Mouse (Mus musculus): ENCODE data around the gene Thsd4.

Gene Thsd4

DNA sequence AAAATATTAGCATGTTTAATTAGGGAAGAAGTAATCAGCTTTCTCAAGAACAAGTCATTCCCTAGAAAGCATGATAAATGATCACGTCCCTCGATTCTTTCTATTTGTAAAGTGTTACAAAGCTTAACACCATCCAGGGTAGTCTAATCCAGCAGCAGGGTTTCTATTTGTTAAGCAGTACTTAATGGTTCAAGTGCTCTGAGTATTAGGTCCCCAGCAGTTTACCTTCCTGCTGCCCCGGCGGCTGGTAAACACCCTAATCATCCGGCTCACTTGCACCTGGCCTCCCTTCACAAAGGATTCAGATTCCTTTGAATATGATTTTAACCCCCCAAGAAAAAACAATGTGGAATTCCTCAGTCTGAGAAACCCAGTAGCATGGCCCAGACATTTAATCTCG, 326.9 kb downstream of the Thsd4 start:
- DNase-seq = no peak

GRCm38 (mm10) chr9:60192321-60192720, 329.5 kb downstream of the Thsd4 start:
- DNase-seq = no peak

GRCm38 (mm10) chr9:60187437-60187836, 334.4 kb downstream of the Thsd4 start:
- DNase-seq = no peak

DNA sequence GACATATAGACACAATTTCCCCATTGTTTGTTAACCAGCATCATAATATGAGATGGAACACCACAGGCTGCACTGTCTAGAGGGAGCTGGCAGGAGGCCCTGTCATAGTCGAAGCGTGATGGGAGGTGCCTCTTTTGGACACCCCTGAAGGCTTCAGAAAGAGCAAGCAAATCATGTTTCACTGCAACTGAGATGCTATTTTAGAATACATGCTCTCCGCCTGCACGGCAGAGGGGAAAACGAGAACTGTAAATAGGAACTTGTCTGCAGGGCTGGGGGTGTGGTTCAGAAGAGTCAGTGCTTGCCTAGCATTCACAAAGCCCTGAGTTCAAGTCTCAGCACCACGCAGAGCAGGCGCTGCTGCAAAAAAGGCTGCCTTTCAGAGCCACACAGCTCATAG, 334.9 kb downstream of the Thsd4 start:
- DNase-seq = no peak

- no peak for DNase-seq
These were observed 337.8 kb downstream of the Thsd4 start for GRCm38 (mm10) chr9:60184083-60184482.

GRCm38 (mm10) chr9:60182371-60182770, 339.5 kb downstream of the Thsd4 start:
- no peak for DNase-seq

GRCm38 (mm10) chr9:60180936-60181335, 340.9 kb downstream of the Thsd4 start:
- DNase-seq = no peak

- no peak for DNase-seq
These were observed 341.7 kb downstream of the Thsd4 start for GRCm38 (mm10) chr9:60180114-60180513.

- DNase-seq = no peak
These were observed 345.5 kb downstream of the Thsd4 start for GRCm38 (mm10) chr9:60176311-60176710.

DNA sequence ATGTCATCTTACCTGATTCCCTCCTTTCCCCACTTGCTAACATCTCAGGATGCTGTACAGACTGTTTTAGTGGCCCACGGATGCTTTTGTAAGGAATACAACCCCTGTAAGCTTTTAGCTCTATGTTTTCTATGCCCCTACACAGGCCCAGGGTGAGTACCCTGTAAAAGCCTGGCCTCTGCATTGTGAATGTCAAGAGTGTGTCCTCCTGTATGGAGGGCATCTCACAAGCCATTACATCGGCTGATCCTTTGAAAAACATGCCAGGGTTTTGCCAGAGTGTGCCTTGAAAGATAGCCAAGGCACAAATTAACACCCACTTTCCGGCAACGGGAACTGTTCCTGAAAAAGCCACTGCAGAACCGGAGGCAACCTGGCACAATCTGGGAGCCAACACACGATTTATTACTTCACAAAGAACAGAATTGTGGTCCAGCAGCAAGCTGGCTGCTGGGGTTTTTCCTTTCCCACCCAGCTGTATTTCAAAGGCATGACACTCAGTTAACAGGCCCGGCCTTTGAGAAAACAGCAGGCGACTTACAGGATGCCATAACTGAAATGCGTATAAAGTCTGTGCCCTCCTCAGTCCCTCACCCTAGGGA, 349.3 kb downstream of the Thsd4 start:
- DNase-seq = peak; percentile 15

GRCm38 (mm10) chr9:60166990-60167389, 354.9 kb downstream of the Thsd4 start:
- no peak for DNase-seq

GRCm38 (mm10) chr9:60160855-60161254, 361.0 kb downstream of the Thsd4 start:
- DNase-seq = no peak

GRCm38 (mm10) chr9:60160194-60160593, 361.7 kb downstream of the Thsd4 start:
- DNase-seq = no peak

GRCm38 (mm10) chr9:60152990-60153389, 368.9 kb downstream of the Thsd4 start:
- DNase-seq = no peak

DNA sequence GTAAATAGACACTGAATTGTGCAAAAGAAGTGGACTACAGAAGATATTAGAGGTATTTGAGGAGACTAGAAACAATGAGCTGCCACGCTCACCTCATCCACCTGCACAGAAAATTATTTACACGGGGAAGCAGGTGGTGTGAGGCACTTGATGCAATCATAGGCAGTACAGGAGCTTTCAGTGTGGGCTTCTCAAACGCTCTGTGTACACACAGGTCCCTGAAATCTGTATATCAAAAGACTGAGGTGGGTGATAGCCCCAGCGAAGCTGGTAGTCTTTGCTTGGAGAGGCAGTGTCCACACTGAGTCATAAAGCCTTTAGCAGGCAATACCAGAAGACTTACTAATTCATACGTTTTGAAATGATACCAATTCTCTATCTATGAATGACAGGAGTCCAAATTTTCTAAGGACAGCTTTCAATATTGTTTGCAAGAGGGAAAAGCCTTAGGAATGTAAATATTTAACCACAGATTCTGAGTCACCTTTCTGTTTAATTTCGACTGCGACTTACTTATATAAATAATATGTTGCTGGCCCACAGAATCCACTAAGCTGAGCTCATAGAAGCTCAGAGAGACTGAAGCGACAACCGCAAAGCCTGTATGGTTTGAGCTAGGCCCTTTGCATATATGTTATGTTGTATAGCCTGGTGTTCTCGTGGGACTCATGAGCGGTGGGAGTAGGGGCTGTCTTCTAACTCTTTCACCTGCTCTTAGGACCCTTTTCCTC, 369.8 kb downstream of the Thsd4 start:
- DNase-seq = no peak

DNA sequence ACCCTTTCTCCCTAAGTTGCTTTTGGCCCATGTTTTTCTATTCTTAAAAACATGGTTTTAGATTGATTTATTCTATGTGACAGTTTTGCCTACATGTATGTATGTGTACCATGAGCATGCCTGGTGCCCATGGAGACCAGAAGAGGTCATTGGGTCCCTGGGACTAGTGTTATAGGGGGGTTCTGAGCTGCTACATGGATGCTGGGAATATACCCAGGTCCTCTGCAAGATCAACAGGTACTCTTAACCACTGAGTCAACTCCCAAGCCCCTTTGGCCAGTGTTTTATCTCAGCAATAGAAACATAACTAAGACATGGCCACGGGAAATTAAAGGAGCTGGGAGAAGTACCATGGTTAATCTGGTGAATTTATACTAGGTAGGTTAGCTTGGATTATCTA, 371.3 kb downstream of the Thsd4 start:
- no peak for DNase-seq

- no peak for DNase-seq
These were observed 372.9 kb downstream of the Thsd4 start for GRCm38 (mm10) chr9:60148988-60149387.

DNA sequence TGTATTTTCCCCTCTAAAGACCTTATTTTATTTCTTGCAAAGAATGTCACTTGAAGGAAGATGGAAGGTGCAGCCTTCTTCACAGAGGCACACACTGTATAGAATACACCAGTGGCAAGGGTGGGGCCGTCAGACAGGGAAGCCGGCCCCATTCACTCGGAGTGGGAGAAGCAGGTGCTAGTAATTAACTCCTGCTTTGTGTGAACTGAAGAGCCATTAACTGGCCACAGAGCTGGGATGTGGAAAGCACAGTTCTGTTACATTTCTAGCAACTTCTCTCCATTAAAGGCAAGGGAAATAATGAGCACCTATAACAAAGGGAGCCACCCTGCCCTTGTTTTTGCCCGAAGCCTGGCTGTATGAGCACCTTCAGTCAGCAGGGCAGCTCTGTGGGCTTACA, 374.4 kb downstream of the Thsd4 start:
- DNase-seq = no peak

DNA sequence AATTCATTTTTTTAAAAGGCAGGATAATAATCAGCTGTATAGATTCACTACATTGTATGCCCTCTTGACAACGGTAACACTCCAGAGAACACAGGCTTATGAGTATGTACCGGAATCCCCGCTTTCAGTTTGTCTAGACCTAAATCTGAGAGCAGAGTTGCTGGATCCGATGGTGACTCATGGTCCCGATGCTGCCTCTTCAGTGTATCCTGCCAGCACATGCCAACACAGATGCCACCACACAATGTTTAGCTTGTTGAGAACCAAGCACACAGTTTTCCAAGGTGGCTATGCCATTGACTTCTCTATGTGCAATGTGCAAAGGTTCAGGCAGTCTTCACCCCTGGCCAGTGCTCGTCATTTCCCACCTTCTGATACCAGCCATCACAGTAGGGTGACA, 378.0 kb downstream of the Thsd4 start:
- DNase-seq = no peak

DNA sequence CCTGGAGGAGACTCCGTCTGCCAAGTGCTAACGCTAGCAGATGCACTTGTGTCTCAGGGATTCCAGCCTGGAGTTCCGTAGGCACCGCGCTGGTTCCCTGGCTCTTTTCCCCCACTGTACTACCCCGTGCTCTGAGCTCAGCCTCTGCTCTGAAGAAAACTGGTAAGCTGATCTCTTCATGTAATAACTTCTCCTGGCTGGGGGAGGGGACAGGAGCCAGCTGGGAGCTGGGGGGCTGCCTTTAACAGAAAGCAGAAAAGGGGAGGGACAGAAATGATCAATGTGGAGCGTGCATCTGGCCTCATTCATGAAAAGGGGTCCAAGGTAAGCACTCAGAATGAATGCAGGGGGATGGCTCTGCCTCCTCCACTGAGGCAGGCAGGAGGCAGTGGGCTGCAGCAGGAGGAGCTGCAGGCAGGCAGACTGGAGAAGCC, 380.7 kb downstream of the Thsd4 start:
- DNase-seq = no peak

DNA sequence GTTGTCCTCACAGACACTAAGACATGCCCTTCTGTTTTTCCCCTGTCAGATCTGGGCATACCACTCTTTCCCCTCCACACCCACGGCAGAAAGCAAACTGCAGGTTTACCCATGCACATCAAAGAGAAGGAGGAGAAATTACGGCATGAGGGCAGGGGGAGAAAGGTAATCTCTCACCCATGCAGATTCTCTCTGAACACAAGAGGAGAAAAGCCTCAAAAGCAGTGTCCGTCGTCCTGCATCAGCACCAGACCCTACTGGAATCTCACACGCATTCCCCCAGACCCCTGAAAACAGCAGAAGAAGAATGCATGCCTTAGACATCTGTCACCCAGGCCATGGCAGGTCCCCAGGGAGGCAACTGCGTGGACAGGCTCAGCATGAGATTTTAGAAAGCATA, 381.4 kb downstream of the Thsd4 start:
- no peak for DNase-seq

DNA sequence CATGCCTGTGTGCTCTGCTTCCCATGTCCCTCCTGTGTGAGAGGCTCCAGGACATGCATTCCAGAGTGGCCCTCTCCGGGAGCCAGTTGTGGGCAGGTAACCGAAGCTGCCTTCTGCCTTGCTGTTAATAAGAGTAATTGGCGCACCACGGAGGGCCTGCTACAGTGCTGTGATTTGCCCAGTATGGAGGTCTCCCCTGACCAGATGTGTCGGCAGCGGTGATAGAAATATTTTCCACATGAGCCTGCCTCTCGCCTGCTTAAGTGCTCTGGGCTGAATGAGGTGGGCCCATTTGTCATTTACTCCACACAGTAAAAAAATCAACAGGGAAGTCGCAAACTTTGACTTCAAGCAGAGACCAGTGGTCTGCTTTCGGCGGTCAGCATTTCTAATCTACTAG, 382.4 kb downstream of the Thsd4 start:
- DNase-seq = no peak

DNA sequence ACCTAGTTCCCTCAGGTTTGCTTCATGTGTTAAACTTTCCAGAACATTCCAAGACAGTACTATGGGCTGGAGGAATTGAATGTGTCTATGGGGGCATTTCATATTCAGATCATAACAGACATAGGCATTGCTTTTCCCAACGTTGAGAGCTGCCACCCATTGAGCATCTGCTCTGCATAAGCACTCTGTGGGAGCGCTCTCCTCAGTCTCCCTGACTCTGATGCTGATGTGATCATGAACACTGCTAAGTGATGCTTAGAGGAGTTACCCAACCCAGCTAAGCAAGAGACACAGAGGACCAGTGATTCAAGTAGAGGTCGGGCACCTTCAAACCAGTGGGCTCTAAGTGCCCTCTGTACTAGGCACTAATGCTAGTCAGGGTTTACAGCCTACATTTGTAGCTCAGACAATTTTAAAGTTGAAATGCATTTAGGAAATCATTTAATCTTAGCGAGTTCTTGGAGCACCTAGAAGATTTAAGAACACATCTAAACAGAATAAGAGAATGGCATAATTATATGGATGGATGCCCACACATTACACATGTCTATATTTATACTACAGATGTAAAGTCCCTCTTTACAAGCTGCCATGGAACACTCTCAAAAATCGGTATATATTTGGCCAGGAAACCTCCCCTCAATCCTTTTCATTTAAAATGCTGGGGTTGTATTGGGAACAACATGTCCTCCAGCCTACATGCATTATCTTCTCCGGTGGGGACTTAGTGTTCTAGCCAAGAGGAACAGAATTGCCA, 392.4 kb downstream of the Thsd4 start:
- DNase-seq = no peak

DNA sequence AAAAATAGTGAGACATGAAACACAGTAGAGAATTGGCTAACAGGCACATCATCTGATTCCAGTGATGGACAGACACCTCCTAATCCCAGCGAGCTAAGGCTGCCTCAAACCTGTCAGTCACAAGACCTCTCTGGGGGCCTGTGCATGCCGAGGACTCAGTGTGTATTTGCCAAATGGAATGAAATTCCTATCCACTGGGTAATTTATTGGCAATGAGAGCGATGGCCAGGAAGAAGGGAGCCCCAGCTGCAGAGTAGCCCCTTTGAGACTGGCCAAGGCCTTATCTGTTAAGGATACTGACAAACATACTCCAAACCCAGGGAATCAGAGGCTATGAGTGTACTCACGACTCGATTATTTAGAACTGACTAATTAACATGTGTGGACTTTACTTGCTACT, 394.9 kb downstream of the Thsd4 start:
- no peak for DNase-seq
